ENCODE assay signal across 14 mouse cellular contexts in genomic region chr7:56765612-56766445, GRCm38 (mm10).
DNase-seq lines count a peak whose midpoint lies in the region; ATAC-seq lines count a peak whose summit lies in the region.
"Had no signal": no experiment of that assay in that cellular context is flagged by ENCODE, and none has a peak within 500 bp of the region (broad histone marks: within the 10 kb centered on the region; RNA-seq: fewer than 3 reads in every experiment).

No protein-coding gene starts in this region.

- H3K9ac ChIP-seq in hindbrain, embryonic 16.5 days (ENCODE audit: low read depth, low read length), result no peak overlapping the region
- H3K9ac ChIP-seq: limb, embryonic 13.5 days had no signal

- no peaks in the 10 kb centered on the region for H3K27me3 ChIP-seq in forebrain, embryonic 10.5 days (ENCODE audit: poor library complexity, severe bottlenecking)
- H3K27me3 ChIP-seq in hindbrain, embryonic 16.5 days (replicated peaks; ENCODE audit: control insufficient read depth, insufficient read depth, low read length), result no peaks in the 10 kb centered on the region
- H3K27me3 ChIP-seq: limb, embryonic 13.5 days had no signal

- no peak for ATAC-seq in hindbrain, embryonic 16.5 days
- ATAC-seq: CD4-positive, CD25-positive, alpha-beta regulatory T cell, adult 4 months; intestine, embryonic 16.5 days had no signal

- H3K4me3 ChIP-seq in forebrain, embryonic 10.5 days, result no peak overlapping the region
- H3K4me3 ChIP-seq in hindbrain, embryonic 16.5 days (ENCODE audit: low read length), result no peak overlapping the region
- H3K4me3 ChIP-seq: limb, embryonic 13.5 days had no signal

- DNase-seq in layer of hippocampus, adult 18-20 months (ENCODE audit: low spot score in 2 of 2), result peak; percentile 15 to 23
- no peak for DNase-seq in layer of hippocampus, adult 9-11 months
- DNase-seq in forebrain, embryonic 10.5 days (ENCODE audit: extremely low spot score, low spot score), result peak; percentile 17
- DNase-seq in right cerebral cortex, postnatal 14 days, result peak; percentile 22
- no peak for DNase-seq in gastrocnemius, postnatal 10 days
- no peak for DNase-seq in thymus, postnatal 25 days
- DNase-seq: cerebellum, postnatal 25 days; gastrocnemius, postnatal 36 days; kidney, postnatal 36 days; thymus, postnatal 36 days had no signal

- no peak overlapping the region for H3K4me2 ChIP-seq in hindbrain, embryonic 16.5 days (ENCODE audit: low read length)
- H3K4me2 ChIP-seq: limb, embryonic 13.5 days had no signal

- WGBS in forebrain, embryonic 10.5 days, result 31% methylated on average over 10 of the region's 10 CpGs
- 52% methylated on average over 10 of the region's 10 CpGs for WGBS in hindbrain, embryonic 16.5 days

- no peaks in the 10 kb centered on the region for H3K36me3 ChIP-seq in forebrain, embryonic 10.5 days (replicated peaks)
- no peaks in the 10 kb centered on the region for H3K36me3 ChIP-seq in hindbrain, embryonic 16.5 days (ENCODE audit: control insufficient read depth, insufficient read depth, low read length)
- H3K36me3 ChIP-seq: limb, embryonic 13.5 days had no signal

- 0 out of 2 replicates have a peak overlapping the region, but pooled peaks have one; percentile 17 for H3K27ac ChIP-seq in forebrain, embryonic 10.5 days
- H3K27ac ChIP-seq in hindbrain, embryonic 16.5 days (ENCODE audit: low read depth, low read length), result peak overlapping the region; percentile 12; the same call in 1 of the 2 replicates
- H3K27ac ChIP-seq: limb, embryonic 13.5 days had no signal

- no peaks in the 10 kb centered on the region for H3K9me3 ChIP-seq in forebrain, embryonic 10.5 days
- H3K9me3 ChIP-seq in hindbrain, embryonic 16.5 days (ENCODE audit: control insufficient read depth, low read length), result no peaks in the 10 kb centered on the region
- H3K9me3 ChIP-seq: limb, embryonic 13.5 days had no signal

- H3K4me1 ChIP-seq in forebrain, embryonic 10.5 days, result peaks cover 17% of the 10 kb centered on the region
- H3K4me1 ChIP-seq in hindbrain, embryonic 16.5 days (ENCODE audit: control insufficient read depth, insufficient read depth, low read depth, low read length), result no peaks in the 10 kb centered on the region
- H3K4me1 ChIP-seq: limb, embryonic 13.5 days had no signal

Comparison
In these comparisons a context has a peak if more than half of its experiments do, and no peak if none do; other contexts are left out.
1. DNase-seq: peak in layer of hippocampus, adult 18-20 months (2 of 2), forebrain, embryonic 10.5 days (single experiment) and right cerebral cortex, postnatal 14 days (single experiment); none in layer of hippocampus, adult 9-11 months (single experiment), gastrocnemius, postnatal 10 days (single experiment) and thymus, postnatal 25 days (single experiment).